Mouse (Mus musculus): ENCODE data around the gene Serpina3n. TPM values are rescaled to one million over a fixed set of nuclear protein-coding genes. Genes with fewer than 3 reads are reported as not detected.

The Serpina3n gene
- polyA plus RNA-seq, 1 experiment from 2014 or later: not detected

DNA sequence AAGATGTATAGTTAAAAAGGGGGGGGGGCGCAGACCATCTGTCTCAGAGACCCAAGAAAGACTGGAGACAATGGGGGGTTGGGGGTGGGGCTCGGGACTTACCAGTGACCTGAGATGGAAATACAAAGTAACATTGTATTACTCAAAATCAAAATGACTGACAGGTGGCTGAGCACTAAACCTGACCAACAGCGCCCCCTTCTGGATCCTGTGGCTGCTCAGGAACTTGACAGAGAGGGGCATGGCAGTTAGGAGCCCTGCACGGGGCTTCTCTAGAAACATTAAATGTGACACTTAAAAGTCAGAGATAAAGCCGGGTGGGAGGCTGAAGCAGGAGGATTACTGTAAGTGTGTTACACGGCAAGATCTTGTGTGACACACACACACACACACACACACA lies 52.8 kb downstream of the Serpina3n start:
- Histone ChIP-seq H3K4me1 (ENCODE audit: insufficient read depth, low read length) (no peaks in the 10 kb centered on the region), H3K27ac (ENCODE audit: low read length) (no peak overlapping the region), H3K9me3 (ENCODE audit: low read length) (no peaks in the 10 kb centered on the region), H3K27me3 (ENCODE audit: insufficient read depth, low read length) (peaks cover 4% of the 10 kb centered on the region; the same call in 1 of the 2 replicates), H3K9ac (replicated peaks; ENCODE audit: low read length) (no peak overlapping the region), H3K36me3 (ENCODE audit: insufficient read depth, low read length) (no peaks in the 10 kb centered on the region), H3K4me3 (ENCODE audit: low read length) (no peak overlapping the region), H3K4me2 (replicated peaks; ENCODE audit: low read depth, low read length) (no peak overlapping the region)
- no peak for ATAC-seq (ENCODE audit: low FRiP score, low TSS enrichment)
- 57% methylated on average over 6 of the region's 6 CpGs for WGBS

DNA sequence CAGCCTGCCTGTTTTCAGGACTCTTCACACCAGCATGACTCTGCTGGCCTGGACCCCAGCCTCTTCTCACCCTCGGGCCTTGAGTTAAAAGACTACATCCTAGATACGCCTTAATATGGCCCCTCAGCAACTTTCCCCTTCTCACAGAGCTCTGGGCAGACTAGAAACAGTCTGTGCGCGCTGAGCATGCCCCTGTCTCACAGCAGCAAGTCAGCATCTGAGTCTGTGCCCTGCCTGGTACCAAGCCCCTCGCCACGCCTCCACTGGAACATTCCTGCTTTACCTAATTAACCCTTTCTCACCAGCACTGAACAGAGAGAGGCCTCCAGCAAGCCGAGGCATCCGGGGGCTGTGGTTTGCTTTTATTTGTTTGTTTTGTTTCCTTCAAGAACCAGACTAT lies 54.8 kb downstream of the Serpina3n start:
- no peak overlapping the region for H3K4me2 ChIP-seq (replicated peaks; ENCODE audit: low read depth, low read length)
- H3K4me1 ChIP-seq (ENCODE audit: insufficient read depth, low read length): no peaks in the 10 kb centered on the region
- H3K9ac ChIP-seq (replicated peaks; ENCODE audit: low read length): no peak overlapping the region
- peaks cover 7% of the 10 kb centered on the region; the same call in 1 of the 2 replicates for H3K27me3 ChIP-seq (ENCODE audit: insufficient read depth, low read length)
- no peaks in the 10 kb centered on the region for H3K9me3 ChIP-seq (ENCODE audit: low read length)
- peak; percentile 46; the same call in 1 of the 2 replicates for ATAC-seq (ENCODE audit: low FRiP score, low TSS enrichment)
- 9% methylated on average over 8 of the region's 8 CpGs for WGBS
- no peak overlapping the region for H3K4me3 ChIP-seq (ENCODE audit: low read length)
- H3K27ac ChIP-seq (ENCODE audit: low read length): no peak overlapping the region
- H3K36me3 ChIP-seq (ENCODE audit: insufficient read depth, low read length): no peaks in the 10 kb centered on the region

Other genes with a start within 250 kb of the Serpina3n start
- 0.07 and 0.12 TPM in 2 replicates for gene Serpina3f, start 192.2 kb upstream of the Serpina3n start, polyA plus RNA-seq (2015; fragmentation: Nextera tagmentation; extraction: Ambion mirVana)
- 9.2 and 9.6 TPM in 2 replicates for gene Serpina3g, start 170.5 kb upstream of the Serpina3n start, polyA plus RNA-seq (2015; fragmentation: Nextera tagmentation; extraction: Ambion mirVana)
- 0.19 and 0.21 TPM in 2 replicates for gene Serpina3i, start 143.6 kb upstream of the Serpina3n start, polyA plus RNA-seq (2015; fragmentation: Nextera tagmentation; extraction: Ambion mirVana)
- not detected in 2 replicates for gene Serpina3j, start 92.2 kb upstream of the Serpina3n start, polyA plus RNA-seq (2015; fragmentation: Nextera tagmentation; extraction: Ambion mirVana)
- not detected in 2 replicates for gene Serpina3k, start 68.2 kb upstream of the Serpina3n start, polyA plus RNA-seq (2015; fragmentation: Nextera tagmentation; extraction: Ambion mirVana)
- gene Serpina3m, start 68.2 kb upstream of the Serpina3n start, polyA plus RNA-seq (2015; fragmentation: Nextera tagmentation; extraction: Ambion mirVana): not detected in 2 replicates
- not detected in 2 replicates for gene Gsc, start 66.6 kb downstream of the Serpina3n start, polyA plus RNA-seq (2015; fragmentation: Nextera tagmentation; extraction: Ambion mirVana)

All from kidney, embryonic 16.5 days (tissue).